Mouse (Mus musculus): ENCODE measurements at regions not wholly inside any gene's neighbourhood (a gene's known extent, or its start where the extent isn't known, plus 50 kb on each side); places are given as distances from the start of the nearest gene placed in this dataset.
A peak's percentile ranks its signal among the peaks of the same experiment; 100 is the strongest.

- peak in 1 of 2 experiments; percentile 33 for DNase-seq
These were observed 252.2 kb upstream of the Tbl1xr1 start for GRCm38 (mm10) chr3:21824101-21824880.

- no peak for DNase-seq
These were observed 251.4 kb upstream of the Tbl1xr1 start for GRCm38 (mm10) chr3:21824913-21825610.

- DNase-seq: no peak
These were observed 248.8 kb upstream of the Tbl1xr1 start for GRCm38 (mm10) chr3:21827656-21828055.

- DNase-seq: no peak
These were observed 243.3 kb upstream of the Tbl1xr1 start for GRCm38 (mm10) chr3:21833111-21833510.

- no peak for DNase-seq
These were observed 240.9 kb upstream of the Tbl1xr1 start for GRCm38 (mm10) chr3:21835526-21835925.

- DNase-seq: no peak
These were observed 239.0 kb upstream of the Tbl1xr1 start for GRCm38 (mm10) chr3:21837297-21837946.

GRCm38 (mm10) chr3:21840751-21841488 is 235.5 kb upstream of the Tbl1xr1 start:
- no peak for DNase-seq

- no peak for DNase-seq
These were observed 234.9 kb upstream of the Tbl1xr1 start for GRCm38 (mm10) chr3:21841506-21841905.

- DNase-seq: peak; percentile 22 to 44
These were observed 233.7 kb upstream of the Tbl1xr1 start for GRCm38 (mm10) chr3:21842545-21843291.

- peak in 1 of 2 experiments; percentile 14 for DNase-seq
These were observed 233.1 kb upstream of the Tbl1xr1 start for GRCm38 (mm10) chr3:21843292-21843852.

GRCm38 (mm10) chr3:21849831-21850230 is 226.6 kb upstream of the Tbl1xr1 start:
- no peak for DNase-seq

- no peak for DNase-seq
These were observed 225.5 kb upstream of the Tbl1xr1 start for GRCm38 (mm10) chr3:21850977-21851376.

GRCm38 (mm10) chr3:21854340-21854739 is 222.1 kb upstream of the Tbl1xr1 start:
- DNase-seq: no peak

GRCm38 (mm10) chr3:21859436-21859835 is 217.0 kb upstream of the Tbl1xr1 start:
- DNase-seq: no peak

- DNase-seq: peak in 1 of 2 experiments; percentile 30
These were observed 215.4 kb upstream of the Tbl1xr1 start for GRCm38 (mm10) chr3:21860915-21861635.

- no peak for DNase-seq
These were observed 214.8 kb upstream of the Tbl1xr1 start for GRCm38 (mm10) chr3:21861636-21861970.

GRCm38 (mm10) chr3:21864391-21864790 is 212.1 kb upstream of the Tbl1xr1 start:
- no peak for DNase-seq

- no peak for DNase-seq
These were observed 210.6 kb upstream of the Tbl1xr1 start for GRCm38 (mm10) chr3:21865856-21866255.

- DNase-seq: no peak
These were observed 198.1 kb upstream of the Tbl1xr1 start for GRCm38 (mm10) chr3:21878396-21878795.

- DNase-seq: no peak
These were observed 192.2 kb upstream of the Tbl1xr1 start for GRCm38 (mm10) chr3:21884216-21884615.

GRCm38 (mm10) chr3:21888710-21889109 is 187.7 kb upstream of the Tbl1xr1 start:
- DNase-seq: no peak

Data from kidney, postnatal 25 days (tissue).